Mouse (Mus musculus) brain, embryonic 14.5 days (tissue): ENCODE data around the gene Dapk2.

Experiments
- CTCF ChIP-seq: fragments of 200-500 bp; IDR thresholded peaks from 2 replicates; pipeline ENCODE4 v1.5.1; 2012; ENCODE audit warnings: inconsistent platforms, mild to moderate bottlenecking, moderate library complexity, borderline replicate concordance; ENCODE audit not compliant: insufficient read depth, insufficient read length; ENCODE audit errors: extremely low read depth
- POLR2A ChIP-seq: fragments of 200-500 bp; IDR thresholded peaks from 2 replicates; pipeline ENCODE4 v1.6.1; 2012; ENCODE audit warnings: mild to moderate bottlenecking, inconsistent platforms, borderline replicate concordance; ENCODE audit not compliant: poor library complexity, insufficient read depth, insufficient read length, severe bottlenecking; ENCODE audit errors: extremely low read depth

GRCm38 (mm10) chr9:66155534-66155933 is 2.5 kb upstream of the Dapk2 start:
- TF ChIP-seq CTCF, result no peak
- no peak for TF ChIP-seq POLR2A
